Mouse (Mus musculus) midbrain, embryonic 14.5 days (tissue): ENCODE data around the gene Gm27021. TPM values are rescaled to one million over a fixed set of nuclear protein-coding genes. Genes with fewer than 3 reads are reported as not detected.

ENCODE experiments used
- ATAC-seq: fragments of 200-750 bp; cut with Nextera tagmentation; 2 replicates; pipeline ENCODE4 v1.8.0; 2017; ENCODE audit warnings: moderate number of reproducible peaks, moderate library complexity; ENCODE audit not compliant: low FRiP score, low TSS enrichment
- DNase-seq: peaks from one replicate; pipeline ENCODE4 v3.0.0-alpha.2; 2015
- H3K27ac ChIP-seq: fragments of 300-500 bp; sonication (generic); replicated peaks from 2 replicates; pipeline ENCODE4 v1.5.1; 2014; ENCODE audit warnings: mild to moderate bottlenecking, low read depth, low read length, moderate library complexity
- H3K27me3 ChIP-seq: fragments of 300-500 bp; sonication (generic); 2 replicates; pipeline ENCODE4 v1.6.1; 2014; ENCODE audit warnings: low read length, control low read depth, mixed read lengths; ENCODE audit not compliant: control insufficient read depth, insufficient read depth
- H3K36me3 ChIP-seq: fragments of 300-500 bp; sonication (generic); 2 replicates; pipeline ENCODE4 v1.6.1; 2014; ENCODE audit warnings: low read length, control low read depth; ENCODE audit not compliant: control insufficient read depth, insufficient read depth
- H3K4me1 ChIP-seq: fragments of 300-500 bp; sonication (generic); 2 replicates; pipeline ENCODE4 v1.6.1; 2014; ENCODE audit warnings: mild to moderate bottlenecking, antibody characterized with exemption, low read length, control low read depth; ENCODE audit not compliant: control insufficient read depth, insufficient read depth
- H3K4me2 ChIP-seq: fragments of 300-500 bp; sonication (generic); 2 replicates; pipeline ENCODE4 v1.6.1; 2014; ENCODE audit warnings: mild to moderate bottlenecking, low read length, moderate library complexity
- H3K4me3 ChIP-seq: fragments of 300-500 bp; sonication (generic); replicated peaks from 2 replicates; pipeline ENCODE4 v1.5.1; 2014; ENCODE audit warnings: low read depth, low read length
- H3K9ac ChIP-seq: fragments of 300-500 bp; sonication (generic); replicated peaks from 2 replicates; pipeline ENCODE4 v1.6.1; 2014; ENCODE audit warnings: mild to moderate bottlenecking, low read length, moderate library complexity
- H3K9me3 ChIP-seq: fragments of 300-500 bp; sonication (generic); 2 replicates; pipeline ENCODE4 v1.6.1; 2016; ENCODE audit warnings: low read length, control low read depth, mixed read lengths; ENCODE audit not compliant: control insufficient read depth
- WGBS: fragments of 180-500 bp; shearing (Covaris S2); extraction: QIAGEN DNeasy Blood & Tissue Kit; methylation state at CpG from one replicate; pipeline ENCODE4 v1.1.7; 2014; 5-methylcytosine and 5-hydroxymethylcytosine counted together
- polyA plus RNA-seq: library from polyadenylated mRNA; unstranded; fragments of >200 nt; fragmentation: Nextera tagmentation; extraction: Ambion mirVana; gene quantifications from 2 replicates; pipeline ENCODE4 v1.2.1, GENCODE M21; 2014

Gm27021 gene
- 4.9 and 5.1 TPM in 2 replicates for polyA plus RNA-seq

DNA sequence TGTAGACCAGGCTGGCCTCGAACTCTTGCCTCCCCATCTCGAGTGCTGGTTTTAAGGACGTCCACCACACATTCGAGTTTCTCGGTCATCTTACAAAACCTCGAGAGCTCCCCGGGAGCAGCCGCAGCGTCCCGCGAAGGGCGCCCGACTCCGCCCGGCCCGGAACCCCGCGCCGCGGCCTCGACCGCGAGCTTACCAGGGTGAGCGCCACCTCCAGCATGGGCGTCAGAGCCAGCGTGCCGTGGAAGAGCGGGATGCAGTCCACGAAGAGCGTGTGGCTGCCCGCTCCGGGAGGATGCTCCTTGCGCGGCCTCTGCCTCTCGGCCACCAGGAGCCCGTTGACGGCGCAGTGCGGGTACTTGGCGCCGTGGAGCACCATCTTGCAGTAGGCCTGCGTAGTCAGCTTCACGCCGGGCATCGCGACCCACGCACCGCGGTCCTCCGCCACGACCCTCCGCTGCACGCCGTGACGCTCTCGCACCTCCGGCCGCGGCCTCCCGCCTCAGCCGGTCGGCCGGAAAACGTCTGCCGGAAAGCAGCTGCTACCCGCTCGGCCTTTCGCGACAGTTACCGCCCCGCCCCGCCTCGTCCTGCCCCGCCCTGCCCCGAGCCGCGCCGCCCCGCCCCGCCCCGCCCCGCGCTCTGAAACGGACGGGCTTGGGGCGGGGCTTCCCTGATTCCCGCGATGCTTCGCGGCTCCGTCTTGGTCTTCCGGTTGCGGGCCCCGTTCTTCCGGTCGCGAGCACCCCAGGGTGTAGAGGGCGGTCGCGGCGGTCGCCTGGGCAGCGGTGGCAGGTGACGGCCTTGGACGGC lies at the start of gene Gm27021, which contains the start of gene Cox4i1:
Gene Gm27021 (minus strand): TSS at position 519 of the 813 bp plus-strand sequence.
Gene Cox4i1 (plus strand): TSS at position 662 of the 813 bp plus-strand sequence.
- Histone ChIP-seq H3K9ac (peak within 1 kb of the TSS; percentile 94), H3K4me2 (peak within 1 kb of the TSS; percentile 90), H3K27ac (peak within 1 kb of the TSS; percentile 85), H3K4me3 (peak within 1 kb of the TSS; percentile 86), H3K9me3 (no peaks in the 10 kb centered on the region), H3K27me3 (no peaks in the 10 kb centered on the region), H3K36me3 (peaks cover 28% of the 10 kb centered on the region), H3K4me1 (peaks cover 25% of the 10 kb centered on the region)
- ATAC-seq = peak; percentile 95
- peak; percentile 97 for DNase-seq
- WGBS = under 1% methylated on average over 105 of the region's 105 CpGs

DNA sequence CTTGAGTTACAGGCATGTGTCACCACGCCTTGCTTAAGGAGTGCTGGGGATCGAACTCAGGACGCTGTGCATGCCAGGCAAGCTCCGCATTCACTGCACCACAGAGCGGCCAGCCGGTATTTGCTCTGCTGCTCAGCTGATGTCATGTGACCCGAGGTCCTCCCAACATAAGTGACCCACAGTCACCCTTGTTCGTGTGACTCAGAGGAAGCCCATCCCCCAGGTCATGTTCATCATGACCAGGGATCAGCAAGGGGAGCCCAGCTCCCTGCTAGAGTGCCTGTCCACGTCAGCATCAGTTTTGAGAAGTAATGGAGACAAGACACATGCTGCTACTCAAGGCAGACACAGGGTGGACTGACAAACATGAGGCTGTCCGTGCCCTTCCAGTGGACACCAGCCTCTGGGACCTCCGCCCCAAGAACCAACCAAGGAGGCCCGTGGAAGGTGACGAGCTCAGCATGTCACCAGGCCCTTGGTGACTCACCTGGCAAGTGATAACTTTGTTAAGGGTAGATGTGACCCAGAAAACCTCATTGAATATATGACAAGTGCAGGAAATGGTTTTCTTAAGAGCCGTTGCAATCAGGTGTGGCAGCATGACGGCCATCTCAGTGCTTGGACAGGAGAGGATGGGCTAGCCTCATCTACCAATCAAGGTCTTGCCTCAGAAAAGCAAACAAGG lies 48.3 kb upstream of the Gm27021 start:
- no peaks in the 10 kb centered on the region for H3K27me3 ChIP-seq
- H3K4me2 ChIP-seq = no peak overlapping the region
- ATAC-seq (no peak), DNase-seq (no peak)
- no peak overlapping the region for H3K9ac ChIP-seq
- H3K9me3 ChIP-seq = no peaks in the 10 kb centered on the region
- H3K36me3 ChIP-seq = no peaks in the 10 kb centered on the region
- no peak overlapping the region for H3K4me3 ChIP-seq
- 78% methylated on average over 15 of the region's 15 CpGs for WGBS
- no peak overlapping the region for H3K27ac ChIP-seq
- H3K4me1 ChIP-seq = no peaks in the 10 kb centered on the region

DNA sequence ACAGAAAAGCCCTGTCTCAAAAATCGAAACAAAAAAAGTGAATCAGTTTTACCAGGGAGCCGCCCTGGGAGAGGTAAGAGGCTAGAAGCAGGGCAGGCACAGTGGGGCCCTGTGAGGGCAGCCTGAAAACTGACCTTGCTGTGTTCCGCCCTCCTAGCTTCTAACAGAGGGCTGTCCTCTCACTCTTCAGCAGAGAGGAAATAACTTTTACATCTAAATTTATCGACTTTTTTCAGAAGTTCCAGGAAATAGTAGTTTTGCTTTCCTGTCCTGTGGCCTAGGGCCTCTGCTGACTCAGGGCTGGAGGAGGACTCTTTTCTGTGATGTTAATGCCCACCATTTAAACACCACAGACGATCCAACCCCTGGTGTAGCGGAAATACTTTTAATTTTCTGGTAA lies 47.3 kb upstream of the Gm27021 start:
- H3K4me1 ChIP-seq = no peaks in the 10 kb centered on the region
- no peaks in the 10 kb centered on the region for H3K9me3 ChIP-seq
- H3K27ac ChIP-seq = no peak overlapping the region
- H3K36me3 ChIP-seq = no peaks in the 10 kb centered on the region
- no peak for ATAC-seq
- no peaks in the 10 kb centered on the region for H3K27me3 ChIP-seq
- no peak overlapping the region for H3K9ac ChIP-seq
- DNase-seq = no peak
- whole genome bisulfite sequencing = 87% methylated on average over 6 of the region's 6 CpGs
- H3K4me2 ChIP-seq = no peak overlapping the region
- no peak overlapping the region for H3K4me3 ChIP-seq

DNA sequence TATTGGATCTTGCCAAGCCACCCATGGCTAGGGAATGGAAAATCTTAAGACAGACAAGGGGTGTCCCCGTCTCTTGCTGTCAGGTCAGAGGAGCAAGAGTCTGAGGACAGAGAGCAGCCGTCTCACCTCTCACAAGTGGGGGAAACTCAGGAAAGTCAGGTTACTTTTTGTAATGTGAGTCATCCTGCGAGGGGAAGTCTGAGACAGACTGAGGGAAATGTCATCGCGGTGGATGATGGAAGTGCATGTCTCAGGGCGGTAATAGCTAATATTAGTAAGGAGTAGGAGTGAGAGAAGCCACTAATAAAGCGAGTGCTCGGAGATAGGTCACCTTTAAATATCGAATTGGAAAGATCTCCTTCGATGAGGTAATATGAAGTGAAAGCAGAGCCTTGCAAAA lies 41.3 kb upstream of the Gm27021 start:
- ATAC-seq (no peak), DNase-seq (no peak)
- no peak overlapping the region for H3K4me3 ChIP-seq
- H3K27ac ChIP-seq = no peak overlapping the region
- H3K4me2 ChIP-seq = no peak overlapping the region
- no peaks in the 10 kb centered on the region for H3K27me3 ChIP-seq
- H3K4me1 ChIP-seq = no peaks in the 10 kb centered on the region
- 88% methylated on average over 10 of the region's 10 CpGs for WGBS
- no peaks in the 10 kb centered on the region for H3K36me3 ChIP-seq
- no peak overlapping the region for H3K9ac ChIP-seq
- no peaks in the 10 kb centered on the region for H3K9me3 ChIP-seq

DNA sequence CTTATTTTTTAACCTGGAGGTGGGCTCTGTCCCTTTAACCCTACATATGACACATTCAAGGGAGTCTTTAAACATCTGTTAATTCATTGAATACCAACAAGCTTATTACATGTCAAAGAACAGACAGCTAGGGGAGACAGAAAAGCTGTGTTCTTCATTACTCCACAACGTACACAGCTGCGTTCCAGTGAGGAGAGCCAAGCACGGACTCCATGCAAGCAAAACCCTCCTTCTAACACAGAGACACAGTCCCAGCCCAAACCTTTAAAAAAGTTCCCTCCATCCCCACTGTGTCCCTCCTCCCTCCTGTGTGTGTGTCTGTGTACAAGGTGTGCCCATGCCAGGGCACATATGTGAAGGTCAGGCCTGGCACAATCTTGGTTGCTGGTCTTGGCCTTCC lies 38.3 kb upstream of the Gm27021 start:
- Histone ChIP-seq H3K27ac (no peak overlapping the region), H3K9ac (no peak overlapping the region), H3K36me3 (no peaks in the 10 kb centered on the region), H3K4me3 (no peak overlapping the region), H3K4me2 (no peak overlapping the region), H3K4me1 (no peaks in the 10 kb centered on the region), H3K9me3 (no peaks in the 10 kb centered on the region), H3K27me3 (no peaks in the 10 kb centered on the region)
- DNase-seq = no peak
- 90% methylated on average over 3 of the region's 3 CpGs for WGBS
- no peak for ATAC-seq

DNA sequence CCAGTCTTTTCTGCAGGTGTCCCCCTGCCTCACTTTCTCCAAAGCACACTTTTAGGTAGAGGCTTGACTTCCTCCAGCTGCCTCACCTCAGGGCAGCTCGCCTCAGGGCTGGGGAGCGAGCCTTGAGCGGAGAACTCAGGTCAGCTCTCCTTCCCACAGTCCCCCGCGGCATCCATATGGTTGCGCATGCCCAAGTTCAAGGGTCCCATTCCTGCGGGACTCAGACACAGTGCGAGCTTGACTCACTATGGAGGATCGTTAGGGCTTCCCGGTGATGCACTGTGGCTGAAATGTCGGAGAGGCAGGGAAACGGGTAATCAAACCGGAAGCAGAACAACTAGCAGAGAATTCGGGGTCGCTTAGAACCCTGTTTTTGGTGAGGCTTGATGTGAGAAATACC lies 37.3 kb upstream of the Gm27021 start:
- Histone ChIP-seq H3K4me2 (no peak overlapping the region), H3K27ac (no peak overlapping the region), H3K9ac (no peak overlapping the region), H3K4me1 (no peaks in the 10 kb centered on the region), H3K36me3 (no peaks in the 10 kb centered on the region), H3K4me3 (no peak overlapping the region), H3K27me3 (no peaks in the 10 kb centered on the region), H3K9me3 (no peaks in the 10 kb centered on the region)
- ATAC-seq (no peak), DNase-seq (no peak)
- 84% methylated on average over 15 of the region's 15 CpGs for WGBS

DNA sequence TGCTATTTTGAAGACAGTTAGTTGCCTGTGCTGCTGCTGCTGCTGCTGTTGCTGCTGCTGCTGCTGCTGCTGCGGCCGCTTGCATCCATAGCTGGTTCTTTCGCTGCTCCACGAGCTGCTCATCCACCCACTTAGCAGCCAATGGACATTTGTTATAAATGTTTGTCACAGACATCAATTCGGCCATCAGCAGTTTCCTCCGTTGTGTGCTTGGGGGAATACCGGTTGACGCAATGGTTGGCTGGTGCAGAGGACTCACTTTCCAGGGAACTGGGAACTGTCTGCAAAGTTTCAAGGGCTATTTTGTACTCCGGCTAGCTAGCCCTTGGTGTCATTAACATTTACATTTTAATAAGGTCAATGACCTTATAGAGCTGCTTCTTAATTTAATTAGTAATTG lies 36.3 kb upstream of the Gm27021 start:
- no peak overlapping the region for H3K4me2 ChIP-seq
- no peak for DNase-seq

DNA sequence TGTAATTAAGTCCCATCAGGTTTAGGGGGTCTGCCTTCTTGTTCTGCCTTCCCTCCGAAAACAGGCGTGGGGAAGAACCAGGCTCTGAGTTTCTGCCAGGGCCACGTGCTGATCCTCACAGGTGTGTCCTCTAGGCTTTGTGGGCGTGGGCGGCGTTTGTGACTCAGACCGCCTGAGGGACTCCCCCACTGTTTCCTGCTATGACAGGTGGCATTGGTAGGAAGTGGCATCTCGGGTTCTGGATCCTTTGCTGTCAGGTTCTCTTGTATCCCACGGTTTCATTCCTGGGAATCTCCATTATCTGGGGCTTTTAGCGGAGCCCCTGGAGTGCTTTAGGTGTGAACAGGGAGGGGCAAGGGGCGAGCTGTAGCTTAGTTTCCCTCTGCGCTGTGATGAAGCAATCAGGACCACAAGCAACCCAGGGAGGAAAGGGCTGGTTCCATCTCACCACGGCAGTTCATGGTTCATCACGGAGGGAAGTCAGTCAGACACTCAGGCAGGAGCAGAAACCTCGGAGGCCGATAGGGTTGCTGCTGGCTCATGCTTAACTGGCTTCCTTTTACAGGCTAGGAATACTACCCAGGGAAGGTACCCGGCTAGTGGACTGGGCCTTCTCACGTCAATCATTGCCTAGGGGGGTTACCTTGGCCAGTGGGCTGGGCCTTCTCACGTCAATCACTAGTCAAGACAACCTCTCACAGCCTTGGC lies 34.0 kb upstream of the Gm27021 start:
- Histone ChIP-seq H3K4me1 (no peaks in the 10 kb centered on the region), H3K4me2 (no peak overlapping the region), H3K9ac (no peak overlapping the region), H3K27ac (no peak overlapping the region), H3K9me3 (no peaks in the 10 kb centered on the region), H3K36me3 (no peaks in the 10 kb centered on the region), H3K27me3 (no peaks in the 10 kb centered on the region), H3K4me3 (no peak overlapping the region)
- 73% methylated on average over 19 of the region's 19 CpGs for WGBS
- DNase-seq = no peak
- no peak for ATAC-seq

More for the DNA sequence above, 36.3 kb upstream of the Gm27021 start:
- no peak overlapping the region for H3K4me3 ChIP-seq
- H3K36me3 ChIP-seq = no peaks in the 10 kb centered on the region
- H3K27ac ChIP-seq = no peak overlapping the region
- ATAC-seq = no peak
- no peaks in the 10 kb centered on the region for H3K9me3 ChIP-seq
- no peaks in the 10 kb centered on the region for H3K27me3 ChIP-seq
- H3K9ac ChIP-seq = no peak overlapping the region
- H3K4me1 ChIP-seq = no peaks in the 10 kb centered on the region
- WGBS = 79% methylated on average over 9 of the region's 9 CpGs
